Mouse (Mus musculus) liver, adult 2 months (tissue): ENCODE data around the gene Tm9sf4. TPM values are rescaled to one million over a fixed set of nuclear protein-coding genes. Genes with fewer than 3 reads are reported as not detected.

ENCODE experiments used
- DNase-seq: peaks from one replicate; pipeline ENCODE4 v3.0.0-alpha.2; 2011; ENCODE audit warnings: low read depth, low spot score; ENCODE audit errors: extremely low read depth
- H3K27ac ChIP-seq: fragments of 200-500 bp; replicated peaks from 2 replicates; pipeline ENCODE4 v1.5.1; 2012; ENCODE audit warnings: low read depth, mild to moderate bottlenecking, control low read depth, inconsistent platforms, low read length; ENCODE audit not compliant: insufficient read depth
- H3K27me3 ChIP-seq: fragments of 200-500 bp; 2 replicates; pipeline ENCODE4 v1.6.1; 2012; ENCODE audit warnings: mild to moderate bottlenecking, moderate library complexity, low read length, inconsistent platforms; ENCODE audit not compliant: control insufficient read depth, insufficient read depth
- H3K36me3 ChIP-seq: fragments of 200-500 bp; 2 replicates; pipeline ENCODE4 v1.6.1; 2012; ENCODE audit warnings: low read length, inconsistent platforms; ENCODE audit not compliant: control insufficient read depth, insufficient read depth
- H3K4me1 ChIP-seq: fragments of 200-500 bp; 2 replicates; pipeline ENCODE4 v1.6.1; 2011; ENCODE audit warnings: low read length; ENCODE audit not compliant: control insufficient read depth, insufficient read depth
- H3K4me3 ChIP-seq: fragments of 200-500 bp; 2 replicates; pipeline ENCODE4 v1.5.1; 2011; ENCODE audit warnings: low read depth, mild to moderate bottlenecking, control low read depth, low read length, moderate library complexity; ENCODE audit not compliant: insufficient read depth
- H3K79me2 ChIP-seq: fragments of 200-500 bp; 2 replicates; pipeline ENCODE4 v1.6.1; 2012; ENCODE audit warnings: inconsistent platforms, mild to moderate bottlenecking, low read length, moderate library complexity; ENCODE audit not compliant: control insufficient read depth, insufficient read depth
- H3K9ac ChIP-seq: fragments of 200-500 bp; 2 replicates; pipeline ENCODE4 v1.6.1; 2012; ENCODE audit warnings: low read depth, mild to moderate bottlenecking, control low read depth, inconsistent platforms, low read length
- CTCF ChIP-seq: fragments of 200-500 bp; IDR thresholded peaks from 2 replicates; pipeline ENCODE4 v1.5.1; 2011; ENCODE audit warnings: low read depth, low read length, control low read depth
- POLR2A ChIP-seq: fragments of 200-500 bp; IDR thresholded peaks from 2 replicates; pipeline ENCODE4 v1.6.1; 2011; ENCODE audit warnings: low read length, control low read depth; ENCODE audit not compliant: insufficient read depth; ENCODE audit errors: extremely low read depth
- WGBS: fragments of 180-500 bp; shearing (Covaris S2); methylation state at CpG from one replicate; pipeline ENCODE4 v1.1.7; 2018; 5-methylcytosine and 5-hydroxymethylcytosine counted together
- polyA plus RNA-seq: library from polyadenylated mRNA; depleted of rRNA; stranded (reverse); fragments of >200 nt; gene quantifications from 2 replicates; pipeline ENCODE4 v1.2.3, GENCODE M21; 2012
- total RNA-seq: library from RNA; depleted of rRNA; stranded (reverse); fragments of >200 nt; gene quantifications from 2 replicates; pipeline ENCODE4 v1.2.3, GENCODE M21; 2014

Gene Tm9sf4
- total and polyA plus RNA-seq, 2 experiments, result 28.0 to 45.5 TPM

- Histone ChIP-seq H3K79me2 (no peaks in the 10 kb centered on the region), H3K27me3 (no peaks in the 10 kb centered on the region), H3K9ac (no peak overlapping the region), H3K27ac (no peak overlapping the region), H3K4me1 (no peaks in the 10 kb centered on the region), H3K36me3 (no peaks in the 10 kb centered on the region), H3K4me3 (no peak overlapping the region)
- no peak for DNase-seq
- WGBS, result 73% methylated on average over 8 of the region's 8 CpGs
- TF ChIP-seq CTCF (no peak), POLR2A (no peak)
These were observed 39.1 kb upstream of the Tm9sf4 start for GRCm38 (mm10) chr2:153121821-153122615.

- no peak overlapping the region for H3K27ac ChIP-seq
- TF ChIP-seq POLR2A (no peak), CTCF (no peak)
These were observed 38.4 kb upstream of the Tm9sf4 start for GRCm38 (mm10) chr2:153122701-153123100.

GRCm38 (mm10) chr2:153125875-153126274 is 35.2 kb upstream of the Tm9sf4 start:
- Histone ChIP-seq H3K36me3 (no peaks in the 10 kb centered on the region), H3K4me1 (no peaks in the 10 kb centered on the region), H3K27ac (no peak overlapping the region), H3K27me3 (no peaks in the 10 kb centered on the region), H3K79me2 (no peaks in the 10 kb centered on the region), H3K4me3 (no peak overlapping the region), H3K9ac (no peak overlapping the region)
- TF ChIP-seq POLR2A (no peak), CTCF (no peak)
- DNase-seq, result no peak
- WGBS, result 39% methylated on average over 5 of the region's 5 CpGs

More at GRCm38 (mm10) chr2:153122701-153123100, 38.4 kb upstream of the Tm9sf4 start:
- DNase-seq, result peak; percentile 29
- H3K9ac ChIP-seq, result no peak overlapping the region
- H3K27me3 ChIP-seq, result no peaks in the 10 kb centered on the region
- H3K4me1 ChIP-seq, result no peaks in the 10 kb centered on the region
- no peaks in the 10 kb centered on the region for H3K79me2 ChIP-seq
- no peaks in the 10 kb centered on the region for H3K36me3 ChIP-seq
- H3K4me3 ChIP-seq, result no peak overlapping the region
- 87% methylated on average over 7 of the region's 7 CpGs for WGBS

- Histone ChIP-seq H3K9ac (no peak overlapping the region), H3K27me3 (no peaks in the 10 kb centered on the region), H3K4me3 (no peak overlapping the region), H3K36me3 (no peaks in the 10 kb centered on the region), H3K79me2 (no peaks in the 10 kb centered on the region), H3K27ac (no peak overlapping the region), H3K4me1 (no peaks in the 10 kb centered on the region)
- 24% methylated on average over 6 of the region's 6 CpGs for WGBS
- DNase-seq, result no peak
- TF ChIP-seq POLR2A, result no peak
- TF ChIP-seq CTCF, result peak; percentile 78
These were observed 30.1 kb upstream of the Tm9sf4 start for GRCm38 (mm10) chr2:153131019-153131418.

- TF ChIP-seq POLR2A (no peak), CTCF (no peak)
- Histone ChIP-seq H3K36me3 (no peaks in the 10 kb centered on the region), H3K27ac (no peak overlapping the region), H3K4me3 (no peak overlapping the region), H3K27me3 (no peaks in the 10 kb centered on the region), H3K4me1 (no peaks in the 10 kb centered on the region), H3K9ac (no peak overlapping the region), H3K79me2 (no peaks in the 10 kb centered on the region)
- DNase-seq, result no peak
- WGBS, result 53% methylated on average over 5 of the region's 5 CpGs
These were observed 26.9 kb upstream of the Tm9sf4 start for GRCm38 (mm10) chr2:153134237-153134636.

GRCm38 (mm10) chr2:153136211-153136610 is 24.9 kb upstream of the Tm9sf4 start:
- no peak for TF ChIP-seq POLR2A
- TF ChIP-seq CTCF, result no peak
- Histone ChIP-seq H3K27me3 (no peaks in the 10 kb centered on the region), H3K27ac (no peak overlapping the region), H3K9ac (no peak overlapping the region), H3K4me3 (no peak overlapping the region), H3K79me2 (no peaks in the 10 kb centered on the region), H3K4me1 (no peaks in the 10 kb centered on the region), H3K36me3 (no peaks in the 10 kb centered on the region)
- WGBS, result 87% methylated on average over 4 of the region's 4 CpGs
- no peak for DNase-seq
